Mouse (Mus musculus): ENCODE results near the gene Papola.

DNA sequence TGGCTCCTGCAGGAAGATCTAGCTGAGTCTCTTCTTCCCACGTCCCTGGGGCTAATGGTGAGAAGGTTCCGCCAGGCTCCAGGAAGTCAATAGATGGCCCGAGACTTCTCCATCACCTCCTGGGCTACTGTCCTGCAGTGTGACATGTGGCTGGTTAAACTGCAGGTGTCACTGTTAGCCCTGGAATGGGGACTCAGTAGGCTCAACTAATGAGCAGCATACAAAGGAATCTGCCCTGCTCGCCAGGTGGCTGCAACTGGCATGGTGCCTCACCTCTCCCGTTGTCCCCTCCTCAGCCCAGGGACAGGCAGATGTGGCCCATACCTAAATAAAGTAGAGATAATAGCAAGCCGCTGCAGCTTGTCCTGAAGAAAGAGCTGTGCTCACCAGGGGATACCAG, 70.1 kb downstream of the Papola start:
- TF ChIP-seq CTCF (IDR thresholded peaks at IDR 0.05; ENCODE audit: borderline replicate concordance, control insufficient read depth, extremely low read depth, insufficient read depth, low read length, poor library complexity) (no peak), POLR2A (IDR thresholded peaks at IDR 0.05; ENCODE audit: control insufficient read depth, extremely low read depth, insufficient read depth, low read length, poor library complexity) (no peak)
